Mouse (Mus musculus) neural tube, embryonic 10.5 days (tissue): ENCODE measurements around the gene Chst4.

Experiments used
- DNase-seq: peaks from one replicate; pipeline ENCODE4 v3.0.0-alpha.2; 2017; ENCODE audit warnings: low spot score; ENCODE audit errors: extremely low spot score

The Chst4 gene

DNA sequence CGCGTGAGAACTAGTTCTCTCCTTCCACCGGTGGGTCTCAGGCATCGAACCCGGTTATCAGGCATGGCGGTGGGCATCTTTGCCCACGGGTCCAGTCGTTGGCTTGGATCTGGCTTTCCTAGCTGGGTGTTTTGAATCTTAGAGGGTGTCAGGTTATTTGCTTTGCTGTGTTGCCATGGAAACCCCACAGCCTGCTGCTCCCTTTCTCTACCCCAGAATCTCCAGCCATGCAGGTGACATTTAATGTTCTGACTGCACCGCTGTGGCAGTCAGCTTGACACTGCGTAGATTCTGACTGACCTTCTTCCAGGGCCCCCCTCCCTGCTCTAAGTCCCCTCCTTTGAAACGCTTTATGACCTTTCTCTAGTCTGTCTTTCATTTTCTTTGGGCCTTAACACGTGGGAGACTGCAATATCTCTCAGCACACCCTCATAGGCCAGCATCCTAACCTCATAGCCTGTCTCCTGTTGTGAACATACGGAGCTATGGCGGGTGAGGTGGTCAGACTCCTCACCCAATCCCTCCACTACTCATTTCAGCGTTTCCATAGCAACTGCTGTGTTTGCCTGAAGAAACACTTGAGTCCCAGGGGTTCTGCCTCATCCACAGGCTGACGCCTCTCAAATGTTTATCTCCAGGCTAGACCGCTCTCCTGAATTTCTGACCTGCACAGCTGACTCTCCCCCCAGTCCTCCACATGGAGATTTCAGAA lies 33.1 kb downstream of the Chst4 start:
- no peak for DNase-seq

DNA sequence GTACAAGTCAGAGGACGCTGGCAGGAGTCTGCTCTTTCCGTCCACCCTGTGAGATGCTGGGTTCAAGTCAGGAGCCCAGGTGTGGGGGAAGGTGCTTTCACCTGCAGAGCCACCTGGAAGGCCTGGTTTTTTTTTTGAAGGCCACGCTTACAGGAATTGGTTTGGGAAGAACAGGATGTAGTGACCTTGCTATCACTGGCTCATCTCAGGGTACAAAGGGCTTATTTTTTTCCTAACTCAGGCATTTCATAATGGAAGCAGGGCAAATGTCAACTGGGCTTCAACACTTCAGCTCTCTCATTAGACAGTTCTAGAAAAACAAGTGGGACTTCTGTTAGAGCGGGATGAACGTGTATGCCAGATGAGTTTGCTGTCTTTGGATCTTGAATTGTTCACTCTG lies 35.2 kb downstream of the Chst4 start:
- DNase-seq: no peak

DNA sequence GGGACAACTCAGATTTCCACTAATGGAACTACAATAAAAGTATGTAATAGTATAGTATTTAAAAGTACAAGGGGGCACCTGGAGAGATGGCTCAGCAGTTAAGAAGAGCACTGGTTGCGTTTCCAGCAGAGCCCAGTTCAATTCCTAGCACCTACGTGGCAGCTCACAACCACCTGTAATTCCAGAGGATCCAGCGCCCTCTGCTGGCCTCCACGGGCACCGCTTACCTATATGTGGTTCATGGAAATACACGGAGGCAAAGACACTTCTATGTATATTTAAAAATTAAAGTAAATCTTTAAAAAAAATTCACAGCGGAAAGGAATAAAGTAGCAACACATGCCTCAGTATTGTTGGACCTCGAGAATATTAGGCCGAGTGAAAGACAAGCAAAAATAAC lies 36.6 kb downstream of the Chst4 start:
- peak; percentile 33 for DNase-seq

DNA sequence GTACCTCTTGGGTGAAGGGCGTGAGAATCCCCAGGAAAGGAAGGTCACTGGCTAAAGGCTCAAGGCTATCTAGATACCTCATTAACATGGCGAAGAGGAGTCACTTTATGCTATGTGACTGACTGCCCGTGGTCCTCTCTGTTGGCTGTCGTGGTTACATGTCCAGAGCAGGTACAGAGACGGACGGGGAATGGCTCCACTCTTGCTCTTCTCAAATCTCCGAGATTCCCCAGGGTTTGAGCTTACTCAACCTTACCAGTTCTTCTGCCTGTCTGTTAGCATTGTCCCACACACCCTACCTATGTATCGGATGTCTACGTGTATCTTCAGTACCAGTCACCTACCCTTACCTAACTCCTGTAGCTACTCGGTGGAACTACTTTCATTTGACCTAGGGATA lies 39.6 kb downstream of the Chst4 start:
- no peak for DNase-seq

GRCm38 (mm10) chr8:109998066-109998465 lies 41.5 kb downstream of the Chst4 start:
- DNase-seq: no peak

- DNase-seq: no peak
These were observed 42.2 kb downstream of the Chst4 start for GRCm38 (mm10) chr8:109997381-109997780.

DNA sequence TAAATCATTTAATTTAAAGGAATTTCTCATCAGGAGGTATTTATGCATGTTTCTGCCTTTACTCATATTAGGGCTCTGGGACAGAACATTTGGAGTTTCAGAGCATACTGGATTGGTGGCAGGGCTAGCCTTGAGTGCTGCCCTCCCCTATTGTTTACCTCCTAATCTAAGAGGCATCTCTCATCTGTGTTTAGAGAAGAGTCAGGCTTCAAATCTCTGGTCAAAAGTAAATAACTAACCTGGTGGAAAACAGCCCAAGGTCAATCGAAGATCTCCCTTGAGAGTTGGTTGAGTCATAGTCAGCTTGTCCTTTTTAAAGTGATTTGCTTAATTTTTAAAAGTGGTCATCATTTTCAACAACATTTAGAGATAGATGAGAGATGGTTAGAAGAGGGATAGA lies 46.6 kb downstream of the Chst4 start:
- DNase-seq: no peak

DNA sequence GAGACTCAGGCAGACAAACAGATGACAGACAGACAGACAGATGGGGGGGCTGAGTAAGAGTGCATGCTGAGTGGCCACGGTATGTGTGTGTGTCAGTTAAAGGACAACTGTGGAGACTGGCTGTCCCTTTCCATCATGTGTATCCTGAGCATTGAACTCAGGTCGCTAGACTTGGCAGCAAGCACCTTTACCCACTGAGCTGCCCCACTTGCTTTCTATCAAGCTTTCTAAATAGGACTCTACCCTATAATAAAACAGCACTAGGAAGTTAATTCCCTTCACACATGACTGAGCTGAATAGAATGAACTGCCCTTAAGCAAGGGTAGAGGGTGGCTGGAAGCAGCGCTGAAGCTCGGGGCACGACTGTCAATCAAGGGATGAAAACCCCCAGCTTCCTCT lies 47.4 kb downstream of the Chst4 start:
- no peak for DNase-seq

DNA sequence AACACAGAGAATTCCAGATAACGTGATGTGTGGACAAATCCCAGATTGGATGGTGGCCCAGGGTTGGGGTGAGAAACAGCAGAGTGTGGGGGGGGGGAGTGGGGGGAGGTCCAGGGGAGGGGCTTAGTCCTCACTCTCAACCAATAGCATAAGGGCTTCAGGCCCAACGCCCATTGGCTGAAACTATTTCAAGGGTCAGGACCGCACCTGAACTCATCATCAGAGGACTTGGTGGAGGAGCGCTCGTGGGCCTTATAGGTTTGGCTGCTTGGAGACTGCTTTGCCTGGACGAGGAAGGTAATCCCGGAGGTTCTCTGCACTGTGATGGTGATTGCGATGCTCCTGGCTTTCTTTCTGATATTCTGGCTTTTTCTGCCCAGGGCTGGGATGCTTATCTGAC lies 49.3 kb downstream of the Chst4 start, which contains the start of gene Tat:
Gene Tat (plus strand): TSS at position 214 of the 400 bp plus-strand sequence.
- no peak for DNase-seq

DNA sequence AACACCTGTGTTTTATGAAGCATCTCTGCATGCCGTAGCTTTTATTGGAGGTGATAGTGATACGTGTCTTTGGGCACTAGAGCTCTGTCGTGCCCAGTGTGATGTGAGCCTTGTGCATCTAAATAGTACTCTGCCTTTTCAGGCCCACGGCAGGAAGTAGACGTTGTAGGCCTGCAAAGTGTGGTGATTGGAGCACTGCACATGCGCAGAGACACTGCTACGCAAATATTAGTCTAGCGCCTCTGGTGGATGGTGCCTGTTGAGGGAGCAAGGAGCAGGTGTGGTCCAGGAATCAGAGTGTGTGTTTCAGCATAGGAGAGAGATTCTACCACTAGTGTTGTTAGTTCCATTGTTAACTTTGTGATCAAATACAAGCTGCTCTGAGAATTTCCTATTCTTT lies 50.4 kb downstream of the Chst4 start:
- no peak for DNase-seq

GRCm38 (mm10) chr8:109987776-109988175 lies 51.8 kb downstream of the Chst4 start:
- no peak for DNase-seq

DNA sequence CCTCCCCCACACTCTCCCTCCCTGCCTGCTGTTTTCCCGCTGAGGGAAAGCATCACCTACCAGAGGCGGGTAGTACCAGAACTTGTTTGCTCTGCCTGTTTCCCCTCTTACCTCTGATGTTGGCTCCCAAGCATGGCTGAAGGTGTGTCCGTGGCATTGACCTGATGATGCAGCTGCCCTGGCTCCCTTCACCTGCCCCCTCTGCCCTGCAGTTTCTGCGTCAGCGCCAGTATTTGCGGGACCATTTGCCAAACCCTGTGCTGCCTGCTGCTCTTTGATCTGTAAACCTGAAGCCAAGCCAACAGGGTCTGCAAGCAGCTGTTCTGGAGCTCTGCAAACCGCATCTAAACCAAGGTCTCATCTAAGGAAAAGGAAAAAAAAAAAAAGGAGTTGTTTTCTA lies 53.2 kb downstream of the Chst4 start:
- DNase-seq: no peak

- DNase-seq: no peak
These were observed 55.6 kb downstream of the Chst4 start for GRCm38 (mm10) chr8:109983944-109984343.

DNA sequence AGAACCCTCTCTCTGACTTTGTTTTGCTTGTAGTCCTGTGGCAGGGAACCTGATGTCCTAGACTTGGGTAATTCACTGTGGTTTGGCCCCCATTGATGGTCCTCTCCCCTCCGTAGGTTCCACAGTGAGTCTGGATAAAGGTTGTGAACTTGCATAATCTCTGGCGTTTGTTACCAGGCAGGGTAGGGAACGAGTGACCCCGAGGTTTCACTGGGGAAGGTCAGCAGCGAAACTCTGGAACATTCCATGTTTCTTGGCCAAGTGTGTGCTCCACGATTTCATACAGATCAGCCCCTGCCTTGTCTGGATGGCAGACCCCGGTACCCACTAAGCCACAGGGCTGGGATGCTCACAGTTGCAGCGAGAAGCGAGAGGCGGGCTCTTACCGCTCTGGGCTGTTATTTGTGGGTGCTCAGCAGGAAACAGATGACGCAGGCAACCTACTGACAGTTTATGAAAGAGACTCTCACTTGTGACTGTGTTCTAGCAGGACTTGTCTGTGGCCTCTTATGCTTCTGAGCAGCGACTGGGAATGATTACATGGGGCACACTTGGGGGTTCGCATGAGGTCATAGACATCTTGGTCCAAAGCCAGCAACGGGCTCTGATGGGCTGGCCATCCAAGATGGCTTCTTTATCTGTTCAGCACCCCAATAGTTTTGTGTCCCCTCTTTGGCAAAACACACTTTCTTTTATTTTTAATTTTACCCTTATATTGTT lies 57.0 kb downstream of the Chst4 start:
- DNase-seq: no peak

DNA sequence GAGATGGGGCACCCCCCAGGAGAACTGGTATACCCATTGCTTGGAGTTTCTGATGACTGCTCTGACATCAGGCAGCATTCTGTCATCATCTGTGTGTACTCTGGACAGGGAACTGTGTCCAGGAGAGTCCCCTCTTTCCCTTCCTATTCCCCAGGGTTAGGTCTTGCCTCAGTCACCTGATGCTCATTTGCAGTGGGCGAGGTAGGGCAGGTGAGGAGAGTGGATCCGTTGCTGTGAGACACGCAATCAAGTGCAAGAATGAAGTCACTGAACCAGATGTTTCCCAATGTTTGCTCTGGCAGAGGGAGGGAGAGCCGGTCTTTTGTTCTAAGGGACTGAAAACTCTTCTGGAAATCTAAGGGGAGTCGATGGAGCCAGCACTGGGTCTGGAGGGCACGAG lies 60.2 kb downstream of the Chst4 start:
- no peak for DNase-seq
